Mouse (Mus musculus) ES-Bruce4 (cell line): ENCODE measurements around the gene Csnk1g2. TPM values are rescaled to one million over a fixed set of nuclear protein-coding genes. Genes with fewer than 3 reads are reported as not detected.

Experiments
- H3K27ac ChIP-seq: 2 replicates; pipeline ENCODE4 v1.5.1; 2012; ENCODE audit warnings: low read length, inconsistent platforms; ENCODE audit not compliant: insufficient read depth
- H3K27me3 ChIP-seq: 2 replicates; pipeline ENCODE4 v1.6.1; 2012; ENCODE audit warnings: mild to moderate bottlenecking, low read length, inconsistent platforms; ENCODE audit not compliant: control insufficient read depth, poor library complexity, insufficient read depth, severe bottlenecking
- H3K36me3 ChIP-seq: 2 replicates; pipeline ENCODE4 v1.6.1; 2012; ENCODE audit warnings: inconsistent platforms, mild to moderate bottlenecking, low read length, moderate library complexity; ENCODE audit not compliant: control insufficient read depth, poor library complexity, insufficient read depth, severe bottlenecking
- H3K4me1 ChIP-seq: one replicate; pipeline ENCODE4 v1.8.1; 2011; ENCODE audit warnings: low read length; ENCODE audit not compliant: control insufficient read depth, insufficient read depth
- H3K4me3 ChIP-seq: 2 replicates; pipeline ENCODE4 v1.5.1; 2011; ENCODE audit warnings: low read depth, mild to moderate bottlenecking, low read length
- H3K9ac ChIP-seq: 2 replicates; pipeline ENCODE4 v1.6.1; 2012; ENCODE audit warnings: low read depth, mild to moderate bottlenecking, inconsistent platforms; ENCODE audit not compliant: poor library complexity, severe bottlenecking
- H3K9me3 ChIP-seq: replicated peaks from 2 replicates; pipeline ENCODE4 v1.6.1; 2012; ENCODE audit warnings: mild to moderate bottlenecking, low read length, inconsistent platforms; ENCODE audit not compliant: control insufficient read depth, poor library complexity, insufficient read depth, severe bottlenecking
- CTCF ChIP-seq: IDR thresholded peaks from one replicate; pipeline ENCODE4 v1.8.1; 2011; ENCODE audit warnings: low read depth, low read length
- EP300 ChIP-seq: IDR thresholded peaks from 2 replicates; pipeline ENCODE4 v1.6.1; 2011; ENCODE audit warnings: low read depth, low read length; ENCODE audit not compliant: insufficient read depth
- POLR2A ChIP-seq: IDR thresholded peaks from one replicate; pipeline ENCODE4 v1.8.1; 2011; ENCODE audit warnings: low read length; ENCODE audit not compliant: insufficient read depth
- polyA plus RNA-seq: library from polyadenylated mRNA; stranded (reverse); fragments of >200 nt; gene quantifications from 2 replicates; pipeline ENCODE4 v1.2.4, GENCODE M21; 2011; ENCODE audit warnings: low read depth; ENCODE audit not compliant: missing spikeins, insufficient read depth, insufficient read length

Csnk1g2 gene
- polyA plus RNA-seq, 1 experiment: 82.7 TPM

- Histone ChIP-seq H3K27me3 (no peaks in the 10 kb centered on the region), H3K27ac (no peak overlapping the region), H3K9me3 (no peaks in the 10 kb centered on the region), H3K36me3 (no peaks in the 10 kb centered on the region), H3K4me1 (peaks cover 6% of the 10 kb centered on the region), H3K9ac (no peak overlapping the region), H3K4me3 (0 out of 2 replicates have a peak overlapping the region, but pooled peaks have one; percentile 8)
- TF ChIP-seq POLR2A (no peak), CTCF (no peak), EP300 (no peak)
These were observed 37.7 kb upstream of the Csnk1g2 start for GRCm38 (mm10) chr10:80584642-80585552.

DNA sequence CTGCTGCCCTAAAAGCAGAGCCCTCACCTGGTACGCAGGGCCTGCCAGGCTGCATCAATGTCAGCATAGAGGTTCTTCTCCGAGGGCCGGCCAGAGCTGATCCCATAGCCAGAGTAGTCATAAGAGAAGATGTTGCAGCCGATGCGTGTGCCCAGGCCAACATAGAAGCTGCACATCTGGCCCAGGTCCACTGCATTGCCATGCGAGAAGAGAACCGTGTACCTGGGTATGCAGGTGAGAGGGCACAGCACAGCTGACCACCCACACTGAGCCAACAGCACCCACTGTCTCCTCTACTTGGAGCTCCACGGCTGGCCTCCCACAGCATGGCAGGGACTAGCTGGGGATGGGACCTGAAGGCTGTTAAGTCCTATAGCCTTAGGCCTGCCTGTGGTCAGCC, 37.1 kb upstream of the Csnk1g2 start:
- Histone ChIP-seq H3K27me3 (no peaks in the 10 kb centered on the region), H3K36me3 (no peaks in the 10 kb centered on the region), H3K9me3 (no peaks in the 10 kb centered on the region), H3K4me1 (peaks cover 6% of the 10 kb centered on the region), H3K27ac (no peak overlapping the region), H3K4me3 (no peak overlapping the region), H3K9ac (no peak overlapping the region)
- TF ChIP-seq POLR2A: no peak
- no peak for TF ChIP-seq CTCF
- no peak for TF ChIP-seq EP300

- no peaks in the 10 kb centered on the region for H3K9me3 ChIP-seq
- no peaks in the 10 kb centered on the region for H3K27me3 ChIP-seq
- no peak overlapping the region for H3K27ac ChIP-seq
- 0 out of 2 replicates have a peak overlapping the region, but pooled peaks have one; percentile 6 for H3K4me3 ChIP-seq
- TF ChIP-seq CTCF (no peak), EP300 (no peak), POLR2A (no peak)
- H3K9ac ChIP-seq: peak overlapping the region; percentile 30; the same call in 1 of the 2 replicates
- H3K4me1 ChIP-seq: peaks cover 6% of the 10 kb centered on the region
- no peaks in the 10 kb centered on the region for H3K36me3 ChIP-seq
These were observed 36.0 kb upstream of the Csnk1g2 start for GRCm38 (mm10) chr10:80586407-80587304.

- H3K9me3 ChIP-seq: no peaks in the 10 kb centered on the region
- TF ChIP-seq CTCF (no peak), EP300 (no peak), POLR2A (no peak)
- no peak overlapping the region for H3K9ac ChIP-seq
- H3K4me1 ChIP-seq: peaks cover 6% of the 10 kb centered on the region
- no peaks in the 10 kb centered on the region for H3K27me3 ChIP-seq
- H3K27ac ChIP-seq: no peak overlapping the region
- H3K4me3 ChIP-seq: no peak overlapping the region
- H3K36me3 ChIP-seq: no peaks in the 10 kb centered on the region
These were observed 35.4 kb upstream of the Csnk1g2 start for GRCm38 (mm10) chr10:80587305-80587657.

- H3K9me3 ChIP-seq: no peaks in the 10 kb centered on the region
- TF ChIP-seq CTCF (no peak), EP300 (no peak), POLR2A (no peak)
- H3K4me1 ChIP-seq: peaks cover 6% of the 10 kb centered on the region
- H3K4me3 ChIP-seq: peak overlapping the region; percentile 93
- H3K9ac ChIP-seq: peak overlapping the region; percentile 79
- H3K27ac ChIP-seq: no peak overlapping the region
- H3K27me3 ChIP-seq: no peaks in the 10 kb centered on the region
- H3K36me3 ChIP-seq: no peaks in the 10 kb centered on the region
These were observed 33.3 kb upstream of the Csnk1g2 start for GRCm38 (mm10) chr10:80589127-80589878.
